ENCODE assay signal across 8 mouse cellular contexts in genomic region chr5:43868253-43868652, GRCm38 (mm10). TPM values are rescaled to one million over a fixed set of nuclear protein-coding genes. Genes with fewer than 3 reads are reported as not detected.
DNase-seq lines count a peak whose midpoint lies in the region; ATAC-seq and TF ChIP-seq lines count a peak whose summit lies in the region.

Cd38 (plus strand) TSS chr5:43868553.

- H3K9me3 ChIP-seq in kidney, postnatal 0 days (replicated peaks; ENCODE audit: low read length) = no peaks in the 10 kb centered on the region
- no peaks in the 10 kb centered on the region for H3K9me3 ChIP-seq in hindbrain, embryonic 16.5 days (ENCODE audit: control insufficient read depth, low read length)

- peak within 1 kb of the TSS; percentile 37 for H3K27ac ChIP-seq in kidney, postnatal 0 days
- peak within 1 kb of the TSS; percentile 98 for H3K27ac ChIP-seq in brown adipose tissue, adult 24 weeks (replicated peaks; ENCODE audit: low read depth, low read length)
- 0 out of 2 replicates have a peak within 1 kb of the TSS, but pooled peaks have one; percentile 12 for H3K27ac ChIP-seq in hindbrain, embryonic 16.5 days (ENCODE audit: low read depth, low read length)

- H3K9ac ChIP-seq in kidney, postnatal 0 days (ENCODE audit: low read depth, low read length) = peak within 1 kb of the TSS; percentile 63
- peak within 1 kb of the TSS; percentile 29; the same call in 1 of the 2 replicates for H3K9ac ChIP-seq in hindbrain, embryonic 16.5 days (ENCODE audit: low read depth, low read length)

- H3K4me1 ChIP-seq in kidney, postnatal 0 days (replicated peaks; ENCODE audit: insufficient read depth, low read length) = no peaks in the 10 kb centered on the region
- H3K4me1 ChIP-seq in brown adipose tissue, adult 24 weeks (ENCODE audit: control insufficient read depth, insufficient read depth, insufficient read length, low read length) = peaks cover 5% of the 10 kb centered on the region
- peaks cover 4% of the 10 kb centered on the region; the same call in 1 of the 2 replicates for H3K4me1 ChIP-seq in hindbrain, embryonic 16.5 days (ENCODE audit: control insufficient read depth, insufficient read depth, low read depth, low read length)

- H3K27me3 ChIP-seq in kidney, postnatal 0 days (ENCODE audit: insufficient read depth, low read length) = no peaks in the 10 kb centered on the region
- H3K27me3 ChIP-seq in hindbrain, embryonic 16.5 days (replicated peaks; ENCODE audit: control insufficient read depth, insufficient read depth, low read length) = no peaks in the 10 kb centered on the region; the same call in 1 of the 2 replicates

- no peak for DNase-seq in kidney, postnatal 0 days (ENCODE audit: low spot score)
- DNase-seq in kidney, postnatal 4 days = no peak
- no peak for DNase-seq in cerebellum, adult 8-10 months
- no peak for DNase-seq in cerebellum, postnatal 4 days (ENCODE audit: low spot score in 2 of 2)
- no peak for DNase-seq in urinary bladder, adult 2 months (ENCODE audit: low spot score)

- no peak for TF ChIP-seq CTCF in kidney, postnatal 0 days (IDR thresholded peaks at IDR 0.05; ENCODE audit: low read depth)

- H3K4me2 ChIP-seq in kidney, postnatal 0 days (ENCODE audit: low read length) = peak within 1 kb of the TSS; percentile 72
- H3K4me2 ChIP-seq in hindbrain, embryonic 16.5 days (ENCODE audit: low read length) = peak within 1 kb of the TSS; percentile 58

- H3K36me3 ChIP-seq in kidney, postnatal 0 days (ENCODE audit: insufficient read depth, low read length) = no peaks in the 10 kb centered on the region
- H3K36me3 ChIP-seq in hindbrain, embryonic 16.5 days (ENCODE audit: control insufficient read depth, insufficient read depth, low read length) = no peaks in the 10 kb centered on the region

- peak within 1 kb of the TSS; percentile 45 for H3K4me3 ChIP-seq in kidney, postnatal 0 days (replicated peaks; ENCODE audit: low read depth, low read length)
- H3K4me3 ChIP-seq in brown adipose tissue, adult 24 weeks (ENCODE audit: insufficient read depth, low read depth, low read length) = peak within 1 kb of the TSS; percentile 76
- H3K4me3 ChIP-seq in hindbrain, embryonic 16.5 days (ENCODE audit: low read length) = peak within 1 kb of the TSS; percentile 31

- no peak; the same call in 1 of the 2 replicates for ATAC-seq in kidney, postnatal 0 days (replicated peaks; ENCODE audit: low FRiP score, low read depth)
- ATAC-seq in hindbrain, embryonic 16.5 days = no peak
- no peak for ATAC-seq in monocyte, adult 5-6 weeks (replicated peaks; ENCODE audit: insufficient number of reproducible peaks, low FRiP score, low TSS enrichment, poor library complexity, severe bottlenecking)

RNA-seq across cellular contexts. Expression of gene Cd38, which starts in this region (rescaled TPM):
- polyA plus RNA-seq in kidney, postnatal 0 days (2015; fragmentation: Nextera tagmentation; extraction: Ambion mirVana) = 26.9 and 28.5 TPM in 2 replicates
- polyA plus RNA-seq in brown adipose tissue, adult 24 weeks (2012; ENCODE audit: insufficient read depth, insufficient read length, missing spikeins) = 3.8 and 4.9 TPM in 2 replicates
- polyA plus RNA-seq in hindbrain, embryonic 16.5 days (2015; fragmentation: Nextera tagmentation; extraction: Ambion mirVana) = 2.8 and 3.0 TPM in 2 replicates
- 13.9 to 18.1 TPM (median 14.7 TPM) in 3 replicates for total RNA-seq in monocyte, adult 5-6 weeks (2017)
- polyA plus RNA-seq in urinary bladder, adult 2 months (2012; rRNA removed) = 9.9 and 10.2 TPM in 2 replicates

Comparison
In these comparisons a context has a peak if more than half of its experiments do, and no peak if none do; other contexts are left out.
1. H3K27ac ChIP-seq: peak in every context shown above with its lines; median percentile 98 in brown adipose tissue, adult 24 weeks; 37 in kidney, postnatal 0 days; 12 in hindbrain, embryonic 16.5 days.